Mouse (Mus musculus): ENCODE results near the gene Traf3ip1.
"Not testable (repeated sequence)": the region's sequence is repeated elsewhere in the genome, so short reads cannot be mapped to it uniquely, and the experiment has no call there.

Traf3ip1 gene

DNA sequence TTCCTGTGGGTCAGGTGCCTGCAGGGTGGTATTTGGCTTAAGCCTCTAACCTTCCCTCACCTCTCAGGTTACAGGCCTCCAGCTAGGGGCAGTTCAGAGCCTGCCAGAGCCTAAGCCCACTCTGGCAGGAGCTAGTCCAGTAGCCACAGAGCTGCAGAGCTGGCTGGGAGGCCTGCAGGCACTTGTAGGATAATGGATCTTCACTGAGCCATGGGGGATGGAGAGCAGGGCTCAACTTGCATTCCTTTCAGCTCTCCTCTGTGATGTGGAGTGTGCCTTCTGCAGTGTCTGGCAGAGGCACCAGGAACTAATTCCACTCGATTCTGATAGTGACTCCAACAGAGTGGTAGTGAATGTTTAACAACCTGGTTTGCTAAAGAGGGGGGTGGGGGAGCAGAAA is 29.2 kb upstream of the Traf3ip1 start:
- no peak for DNase-seq (ENCODE audit: low spot score)

DNA sequence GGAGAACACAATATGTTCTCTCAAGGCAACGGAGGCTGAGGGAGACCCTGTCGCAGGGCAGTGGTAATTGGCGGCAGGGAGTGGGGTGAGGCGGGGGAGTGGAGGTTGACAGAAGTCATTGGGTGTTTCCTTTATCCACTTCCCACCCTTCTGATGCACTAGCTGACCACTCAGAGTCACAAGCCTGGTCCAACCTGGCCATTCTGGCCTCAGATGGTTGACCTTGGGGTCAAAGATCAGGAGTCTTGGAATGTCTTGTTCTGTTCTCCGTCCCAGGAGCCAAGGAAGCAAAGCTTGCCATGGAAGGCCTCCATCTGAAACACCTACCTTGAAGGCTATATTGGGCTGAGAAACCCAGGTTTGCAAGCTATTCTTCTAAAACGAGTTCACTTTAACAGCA is 28.3 kb upstream of the Traf3ip1 start:
- no peak for DNase-seq (ENCODE audit: low spot score)

DNA sequence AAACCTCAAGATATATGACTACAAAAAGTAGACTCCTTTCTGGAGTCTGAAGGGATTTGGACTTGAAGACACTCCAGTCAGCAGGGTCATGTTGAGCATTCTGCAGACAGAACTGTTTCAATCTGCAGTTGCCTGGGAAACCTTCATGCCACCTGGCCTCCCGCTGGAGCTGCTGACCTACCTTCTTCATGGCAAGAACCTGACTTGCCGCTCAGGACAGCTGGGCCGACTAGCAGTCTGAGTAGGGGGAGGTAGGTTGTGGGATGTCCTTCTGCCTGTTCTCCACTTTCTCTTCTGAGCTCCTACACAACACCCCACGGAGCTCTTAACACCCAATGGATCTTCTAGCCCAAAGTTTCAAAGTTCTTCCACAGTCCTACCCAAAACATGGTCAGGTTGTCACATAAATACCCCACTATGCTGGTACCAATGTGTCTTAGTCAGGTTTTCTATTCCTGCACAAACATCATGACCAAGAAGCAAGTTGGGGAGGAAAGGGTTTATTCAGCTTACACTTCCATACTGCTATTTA is 24.5 kb upstream of the Traf3ip1 start:
- DNase-seq (ENCODE audit: low spot score) = no peak

DNA sequence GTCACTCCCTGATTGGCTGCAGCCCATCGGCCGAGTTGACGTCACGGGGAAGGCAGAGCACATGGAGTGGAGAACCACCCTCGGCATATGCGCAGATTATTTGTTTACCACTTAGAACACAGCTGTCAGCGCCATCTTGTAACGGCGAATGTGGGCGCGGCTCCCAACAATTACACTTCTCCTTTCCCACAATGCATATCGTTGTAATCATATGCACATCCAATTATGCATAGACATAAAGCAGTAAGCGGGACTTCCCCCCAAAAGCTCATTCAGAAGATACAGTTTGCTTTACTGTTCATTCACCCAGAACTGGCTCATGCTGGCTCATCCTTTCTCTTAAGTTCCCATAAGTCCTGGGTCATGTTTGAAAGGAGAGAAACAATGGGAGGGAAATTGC is 16.3 kb upstream of the Traf3ip1 start:
- not testable (repeated sequence) for DNase-seq (ENCODE audit: low spot score)

DNA sequence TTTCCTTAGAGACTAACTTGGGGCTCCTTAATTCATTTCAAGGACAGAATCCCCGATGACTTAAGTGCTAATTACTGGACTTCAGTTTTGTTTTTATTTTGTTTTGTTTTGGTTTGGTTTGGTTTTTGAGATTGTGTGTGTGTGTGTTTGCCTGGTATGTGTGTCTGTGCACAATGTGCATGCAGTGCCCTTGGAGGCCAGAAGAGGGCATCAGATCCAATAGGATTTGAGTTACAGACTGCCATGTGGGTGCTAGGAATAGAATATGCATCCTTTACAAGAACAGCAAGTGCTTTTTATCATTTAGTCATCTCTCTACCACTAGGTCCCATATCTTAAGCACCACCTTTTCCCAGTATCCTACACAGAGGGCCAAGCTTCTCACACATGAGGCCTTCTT is 15.5 kb upstream of the Traf3ip1 start:
- DNase-seq (ENCODE audit: low spot score) = no peak

DNA sequence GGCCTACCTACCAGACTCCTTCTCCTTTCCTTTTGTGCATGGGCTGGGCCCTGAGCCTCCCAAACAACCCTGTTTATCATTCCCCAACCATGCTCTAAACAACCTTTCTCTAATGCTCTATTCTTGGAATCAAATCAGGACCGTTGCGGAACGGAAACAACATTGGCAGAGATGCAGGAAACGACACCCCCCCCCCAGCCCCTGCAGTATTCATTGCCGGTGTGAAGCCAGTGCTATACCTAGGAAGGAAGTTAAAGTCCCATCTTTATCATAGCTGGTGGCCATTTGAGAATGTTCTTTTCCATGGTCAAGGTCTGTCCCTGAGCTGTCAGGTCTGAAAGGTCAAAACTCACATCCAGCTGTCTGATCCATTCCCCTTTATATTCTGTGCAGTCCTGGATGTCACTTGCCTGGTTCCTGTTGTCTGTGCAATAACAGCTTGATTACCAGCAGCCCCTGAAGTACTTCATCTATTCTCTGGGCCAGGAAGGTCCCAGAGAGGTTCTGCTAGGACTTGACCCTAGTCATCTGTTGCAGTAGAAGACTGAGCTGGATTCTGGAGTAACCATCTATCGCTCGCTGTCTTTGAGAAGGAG is 11.7 kb upstream of the Traf3ip1 start:
- no peak for DNase-seq (ENCODE audit: low spot score)

DNA sequence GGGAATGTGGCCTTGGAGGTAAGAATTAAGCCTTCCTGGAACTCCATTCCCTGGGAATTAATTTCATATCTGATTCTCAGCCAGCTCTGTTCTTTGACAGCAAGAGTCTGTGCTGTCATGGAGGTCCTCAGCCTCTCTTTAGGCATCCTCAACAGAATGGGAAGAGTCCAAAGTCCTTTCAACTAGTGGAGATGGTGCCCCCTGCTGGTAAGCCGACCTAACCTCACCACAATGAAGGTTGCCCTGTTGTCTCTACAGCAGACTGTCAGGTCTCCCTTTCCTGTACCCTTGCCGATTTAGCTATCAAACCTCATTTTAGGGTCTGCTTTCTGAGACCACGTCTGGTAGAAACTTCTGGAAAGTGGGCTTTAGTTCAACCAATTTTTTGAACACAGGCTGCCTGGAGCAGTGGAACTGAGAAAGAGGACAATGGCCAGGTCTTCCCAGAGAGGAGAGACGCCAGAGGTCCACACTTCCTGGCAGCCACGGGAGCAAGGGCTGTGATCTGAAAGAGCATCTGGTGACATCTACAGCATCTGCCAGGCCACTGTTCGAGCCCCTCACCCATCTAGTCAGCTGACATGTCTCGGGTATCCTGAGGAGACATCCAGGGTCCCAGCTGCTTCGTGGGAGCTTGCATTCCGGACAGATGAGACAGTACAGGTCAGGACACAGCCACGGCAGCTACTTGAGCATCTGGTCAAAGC is 11.0 kb upstream of the Traf3ip1 start:
- peak; percentile 57 for DNase-seq (ENCODE audit: low spot score)

DNA sequence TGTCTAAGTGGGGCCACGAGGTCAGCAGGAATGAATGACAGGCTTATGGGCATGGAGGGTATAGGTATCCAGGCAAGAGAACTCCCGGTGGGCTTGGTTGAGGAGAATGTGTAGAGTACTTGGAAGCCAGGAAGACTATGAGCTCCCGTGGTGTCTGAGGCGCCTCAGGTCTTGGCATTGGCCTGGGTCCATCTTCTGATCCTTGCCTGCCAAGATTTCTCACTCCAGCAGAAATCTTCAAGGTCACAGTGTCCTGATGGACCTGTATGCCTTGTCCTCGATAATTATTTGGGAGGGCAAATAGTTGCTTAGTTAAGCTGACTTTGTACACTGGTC is 10.5 kb upstream of the Traf3ip1 start:
- no peak for DNase-seq (ENCODE audit: low spot score)

DNA sequence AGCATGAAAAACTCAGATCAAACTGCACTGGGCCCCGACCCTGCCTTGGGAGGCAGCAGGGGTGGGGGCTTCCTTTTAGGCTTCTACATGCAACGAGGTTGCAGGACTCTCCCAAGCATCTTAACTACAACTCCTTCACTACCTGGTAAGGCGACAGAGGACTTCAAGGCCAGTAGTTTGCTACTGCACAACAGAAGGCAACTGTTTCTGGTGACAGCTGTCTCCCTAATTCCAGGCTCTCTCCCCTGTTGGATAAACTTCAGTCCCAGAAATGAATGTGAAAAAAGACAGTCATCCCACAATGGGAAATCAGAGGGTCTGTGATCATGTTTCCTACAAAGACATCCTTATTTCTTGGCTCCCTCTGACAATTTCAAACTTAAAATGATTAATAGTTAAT is 9.0 kb upstream of the Traf3ip1 start:
- DNase-seq (ENCODE audit: low spot score) = no peak

DNA sequence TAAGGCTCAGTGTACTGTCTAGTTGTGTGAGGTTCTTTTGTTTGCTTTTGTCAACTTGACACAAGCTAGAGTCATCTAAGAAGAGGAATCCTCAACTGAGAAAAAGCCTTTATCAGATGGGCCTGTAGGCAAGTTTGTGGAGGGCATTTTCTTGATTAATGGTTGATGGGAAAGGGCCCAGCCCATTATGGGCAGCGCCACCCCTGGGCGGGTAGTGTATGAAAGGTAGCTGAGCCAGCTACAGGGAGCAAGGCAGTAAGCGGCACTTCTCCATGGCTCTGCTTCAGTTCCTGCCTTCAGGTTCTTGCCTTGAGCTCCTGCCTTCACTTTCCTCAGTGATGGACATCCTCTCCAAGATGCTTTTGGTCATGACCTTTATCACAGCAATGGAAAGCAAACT is 8.3 kb upstream of the Traf3ip1 start:
- no peak for DNase-seq (ENCODE audit: low spot score)

DNA sequence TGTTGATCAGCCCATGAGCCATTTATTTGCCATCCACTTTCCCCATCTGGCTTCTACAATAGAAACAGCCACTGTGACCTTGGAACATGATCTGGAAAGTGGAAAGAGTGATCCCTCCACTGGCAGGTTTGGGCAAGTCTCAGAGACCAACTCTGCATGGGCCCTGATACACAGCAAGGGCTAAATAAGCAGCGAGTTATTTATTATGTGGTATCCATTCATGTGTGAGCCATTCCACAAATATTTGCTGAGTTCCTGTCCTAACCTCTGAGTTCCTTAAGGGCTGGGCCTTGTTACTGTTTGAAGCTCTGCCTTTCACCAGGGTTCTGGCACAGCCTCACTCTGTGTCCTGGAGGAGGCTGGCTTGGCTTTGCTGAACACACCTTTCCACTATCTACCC is 4.1 kb upstream of the Traf3ip1 start:
- no peak for DNase-seq (ENCODE audit: low spot score)

DNA sequence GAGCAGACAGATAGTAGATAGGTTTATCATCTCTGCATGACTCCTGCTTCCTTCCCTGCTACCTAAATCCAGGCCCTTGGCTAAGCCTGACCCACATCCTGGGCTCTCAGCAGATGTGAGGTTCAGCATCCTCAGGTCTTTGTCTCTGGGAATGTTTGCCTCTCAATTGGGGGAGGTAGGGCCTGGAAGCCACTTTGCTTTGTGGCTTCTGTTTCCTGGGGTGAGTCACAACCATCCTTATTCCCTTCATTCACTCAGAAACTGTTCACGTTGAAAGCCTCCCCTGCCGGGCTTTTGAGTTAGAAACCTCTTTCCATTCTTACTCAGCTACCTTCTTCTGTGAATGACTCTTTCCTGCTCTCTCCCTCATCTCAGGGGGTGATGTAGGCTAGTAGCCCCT is 1.7 kb upstream of the Traf3ip1 start:
- no peak for DNase-seq (ENCODE audit: low spot score)

DNA sequence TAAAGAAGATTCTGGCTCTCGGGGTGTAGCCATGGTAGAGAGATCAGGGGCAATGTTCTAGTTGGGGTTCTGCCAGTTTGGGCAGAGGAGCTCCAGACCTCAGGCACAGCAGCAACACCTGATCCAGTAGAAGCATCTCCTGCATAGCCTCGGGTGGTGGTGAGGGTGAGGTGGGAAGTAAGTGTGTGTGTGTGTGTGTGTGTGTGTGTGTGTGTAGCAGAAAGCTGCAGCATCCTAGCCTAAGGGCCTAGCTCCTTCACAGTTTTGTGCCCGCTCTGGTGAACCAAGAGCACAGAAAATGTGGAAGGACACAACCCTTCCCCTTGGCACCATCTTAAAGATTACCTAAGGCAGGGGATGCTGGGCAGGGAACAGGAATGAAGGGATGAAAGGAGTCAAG is 509 bp upstream of the Traf3ip1 start:
- no peak for DNase-seq (ENCODE audit: low spot score)

DNA sequence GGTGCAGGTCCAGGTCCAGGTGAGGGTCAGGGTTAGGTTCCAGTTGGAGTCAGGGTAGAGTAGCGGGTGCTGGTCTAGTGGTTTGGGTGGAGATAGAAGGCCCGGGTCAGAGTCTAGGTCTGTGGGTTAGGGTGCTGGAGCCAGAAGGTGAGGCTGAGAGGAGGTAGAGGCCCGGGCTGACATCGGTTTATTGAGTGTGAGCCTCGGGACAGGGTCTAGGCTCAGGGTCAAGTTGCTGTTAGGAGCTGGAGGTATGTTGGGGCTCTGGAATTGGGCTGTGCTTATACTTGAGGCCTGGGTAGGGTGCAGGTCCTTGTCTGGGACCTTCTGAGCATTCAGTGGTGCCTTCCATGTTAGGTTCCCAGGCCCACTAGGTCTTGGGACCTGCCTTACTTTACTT is 874 bp downstream of the Traf3ip1 start:
- no peak for DNase-seq (ENCODE audit: low spot score)

DNA sequence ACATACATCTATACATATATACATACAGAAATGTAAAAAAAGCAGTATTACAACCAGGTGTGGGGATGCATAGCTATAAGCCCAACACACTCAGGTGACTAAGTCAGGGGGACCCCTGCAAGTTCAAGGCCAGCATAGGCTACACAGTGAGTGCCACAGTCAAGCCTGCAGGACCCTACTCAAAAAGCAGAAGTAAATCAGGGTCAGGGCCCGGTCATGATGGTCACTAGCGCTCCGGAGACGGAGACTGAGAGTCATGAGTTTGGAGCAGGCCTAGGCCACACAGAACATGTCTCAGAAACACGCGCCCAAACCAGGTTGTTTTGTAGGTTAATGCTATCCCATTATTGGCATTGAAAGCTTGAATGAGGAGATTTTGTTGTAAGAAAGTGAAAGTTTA is 4.1 kb downstream of the Traf3ip1 start:
- DNase-seq (ENCODE audit: low spot score) = no peak

DNA sequence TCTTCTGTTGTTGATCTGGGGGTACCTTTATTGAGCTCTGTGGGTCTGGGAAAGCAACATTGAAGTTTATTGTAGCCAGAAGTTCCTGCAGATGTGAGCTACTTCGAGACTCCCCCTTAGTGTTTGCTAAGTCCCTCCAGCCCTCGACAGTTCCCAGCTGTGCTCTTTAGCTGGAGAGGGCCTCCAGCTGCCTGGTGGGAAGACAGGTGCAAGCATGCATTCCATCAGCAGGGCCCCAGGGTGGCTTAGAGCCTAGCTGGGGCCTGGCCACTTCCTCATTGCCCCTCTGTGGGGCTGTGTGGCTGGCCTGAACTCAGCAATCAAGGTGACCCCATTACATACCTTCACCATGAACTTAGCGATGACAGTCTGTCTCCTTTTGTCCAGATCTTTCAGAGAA is 10.2 kb downstream of the Traf3ip1 start:
- no peak for DNase-seq (ENCODE audit: low spot score)

DNA sequence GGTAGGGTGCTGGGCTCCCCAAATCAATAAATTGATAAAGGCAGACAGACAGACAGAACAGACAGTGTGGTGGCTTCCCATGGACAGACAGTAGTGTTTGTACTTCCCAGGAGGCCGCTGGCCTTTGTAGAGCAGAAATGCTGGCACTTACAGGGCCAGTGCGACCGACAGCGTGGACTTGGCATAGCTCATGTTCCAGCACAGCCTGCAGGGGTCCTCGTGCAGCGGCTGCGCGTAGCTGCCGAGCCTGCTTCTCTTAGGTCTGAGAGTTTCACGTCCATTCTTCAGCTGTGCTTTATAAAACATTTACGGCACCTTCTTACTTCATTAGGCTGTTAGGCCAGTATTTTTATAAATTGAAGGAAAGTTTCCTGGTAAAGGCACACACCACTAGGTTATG is 20.5 kb downstream of the Traf3ip1 start:
- no peak for DNase-seq (ENCODE audit: low spot score)

DNA sequence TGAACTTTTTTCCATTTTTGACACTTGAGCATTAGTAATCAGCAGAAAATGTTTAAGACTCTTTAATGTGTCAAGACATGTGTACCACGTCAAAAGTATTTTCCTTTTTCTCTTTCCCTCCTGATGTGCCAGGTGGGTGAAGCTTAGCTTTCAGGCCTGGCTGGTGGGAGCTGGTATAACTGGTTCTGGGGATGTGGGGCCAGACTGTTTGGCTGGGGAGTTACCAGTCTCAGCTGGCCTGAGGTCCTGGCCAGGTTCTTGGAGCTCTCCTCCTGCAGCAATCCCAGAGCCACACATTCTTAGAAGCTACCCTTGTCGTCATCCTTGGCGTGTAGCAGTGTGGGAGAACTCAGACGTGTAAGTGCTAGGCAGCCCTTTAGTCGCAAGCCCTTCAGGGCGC is 21.2 kb downstream of the Traf3ip1 start:
- DNase-seq (ENCODE audit: low spot score) = no peak

DNA sequence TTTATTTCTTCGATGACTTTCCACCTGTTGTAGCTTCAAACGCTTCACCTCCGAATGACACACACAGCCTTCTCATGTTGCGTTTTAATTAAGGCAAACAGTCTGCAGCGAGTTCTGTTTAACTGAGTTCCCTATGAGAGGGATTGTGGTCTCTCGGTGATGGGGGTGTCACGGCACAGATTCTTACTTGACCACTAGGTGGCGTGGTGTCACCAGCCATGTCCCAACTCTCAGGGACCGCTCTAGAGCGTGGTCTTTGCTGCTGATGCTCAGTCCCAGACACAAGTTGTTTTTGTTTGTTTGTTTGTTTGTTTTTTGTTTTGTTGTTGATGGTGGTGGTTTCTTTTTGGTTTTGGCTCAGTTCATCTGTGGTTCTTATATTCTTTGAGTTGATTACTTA is 29.3 kb downstream of the Traf3ip1 start:
- no peak for DNase-seq (ENCODE audit: low spot score)

DNA sequence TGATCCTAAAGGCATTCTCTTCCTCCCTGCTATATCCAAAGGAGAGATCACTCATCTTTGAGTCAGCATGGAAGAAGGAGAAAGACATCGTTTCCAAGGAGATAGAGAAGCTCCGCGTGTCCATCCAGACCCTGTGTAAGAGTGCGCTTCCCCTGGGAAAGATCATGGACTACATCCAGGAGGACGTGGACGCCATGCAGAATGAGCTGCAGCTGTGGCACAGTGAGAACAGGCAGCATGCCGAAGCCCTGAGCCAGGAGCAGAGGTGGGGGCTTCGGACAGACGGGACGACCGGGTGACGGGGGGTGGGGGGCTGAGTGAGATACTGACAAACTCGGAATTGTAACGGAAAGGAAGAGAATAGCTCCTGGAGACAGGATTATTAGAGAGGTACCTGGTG is 31.4 kb downstream of the Traf3ip1 start:
- no peak for DNase-seq (ENCODE audit: low spot score)

DNA sequence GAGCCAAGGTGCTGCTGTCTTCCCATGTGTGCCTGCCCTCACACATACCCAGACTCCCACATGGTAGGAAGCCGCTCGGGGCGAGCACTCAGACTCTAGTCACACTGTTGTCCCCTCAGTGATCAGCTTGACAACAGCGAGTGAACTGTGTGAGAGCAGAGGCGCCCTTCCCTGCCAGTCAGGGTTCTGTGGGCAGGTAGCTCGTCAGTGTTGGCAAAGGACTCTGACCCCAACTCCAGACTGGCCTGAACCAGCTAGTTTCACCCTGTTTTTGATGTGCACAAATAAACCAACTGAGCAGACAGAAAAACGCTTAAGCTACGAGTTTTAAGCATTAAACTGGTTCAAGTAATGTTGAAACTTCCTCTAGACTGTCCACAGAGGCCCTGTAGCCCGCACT is 35.7 kb downstream of the Traf3ip1 start:
- DNase-seq (ENCODE audit: low spot score) = no peak

DNA sequence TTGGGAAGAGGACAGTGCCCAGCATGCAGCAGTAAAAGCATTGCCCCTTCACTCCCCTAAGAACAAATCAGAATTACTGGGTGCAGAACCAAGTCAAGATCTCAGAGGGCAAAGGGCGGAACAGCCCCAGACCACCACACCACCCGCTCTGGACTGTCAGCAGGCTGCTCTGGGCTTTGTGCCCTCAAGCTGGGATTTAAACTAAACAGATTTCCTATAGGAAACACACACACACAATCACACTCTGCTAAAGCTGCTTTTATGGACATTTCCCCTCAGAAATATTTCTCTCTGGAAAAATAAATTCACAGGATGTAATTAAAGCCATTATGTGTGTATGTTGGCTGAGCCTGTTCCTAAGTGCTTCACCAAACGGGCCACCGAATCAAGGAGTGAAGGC is 37.8 kb downstream of the Traf3ip1 start:
- no peak for DNase-seq (ENCODE audit: low spot score)

DNA sequence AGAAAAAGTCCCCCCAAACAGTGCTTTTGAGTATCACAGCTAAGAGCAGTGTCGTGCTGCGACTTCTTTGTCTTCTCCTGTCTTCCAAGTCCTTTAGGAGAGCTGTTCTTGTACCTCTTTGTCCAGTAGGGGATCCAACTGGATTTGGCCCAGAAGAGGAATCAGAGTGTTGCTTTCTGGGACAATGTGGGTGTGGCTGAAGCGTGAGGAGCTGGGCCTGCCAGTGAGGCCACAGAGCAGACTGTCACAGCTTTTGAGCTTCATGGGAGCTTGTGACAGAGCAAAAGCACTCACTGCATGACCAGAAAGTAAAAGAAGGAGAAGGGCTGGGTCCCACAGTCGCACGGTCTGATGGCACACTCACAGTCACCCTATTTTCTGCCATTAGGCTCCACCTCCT is 38.4 kb downstream of the Traf3ip1 start:
- DNase-seq (ENCODE audit: low spot score) = no peak

DNA sequence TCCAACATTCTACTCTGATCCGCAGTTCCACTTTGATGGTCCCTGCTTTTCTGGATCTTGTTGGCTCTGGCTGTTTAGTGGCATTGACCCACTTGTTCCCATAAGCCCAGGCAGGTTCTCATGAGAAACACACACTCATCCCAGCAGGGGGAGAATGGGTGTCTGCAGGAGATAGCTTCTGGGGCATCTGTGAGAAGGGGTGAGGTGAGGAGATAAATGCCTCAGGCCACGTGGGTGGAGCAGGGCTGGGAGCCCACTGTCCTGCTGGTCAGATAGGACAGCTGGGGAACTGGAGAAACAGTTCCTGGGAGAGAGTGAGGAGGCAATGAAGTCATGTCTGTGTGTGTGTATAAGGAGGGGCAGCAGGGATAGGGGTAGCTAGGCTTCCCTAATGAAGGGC is 39.0 kb downstream of the Traf3ip1 start:
- DNase-seq (ENCODE audit: low spot score) = no peak

Data from urinary bladder, postnatal 10 days (tissue).